Mouse (Mus musculus): ENCODE results near the gene Arhgap20.

DNA sequence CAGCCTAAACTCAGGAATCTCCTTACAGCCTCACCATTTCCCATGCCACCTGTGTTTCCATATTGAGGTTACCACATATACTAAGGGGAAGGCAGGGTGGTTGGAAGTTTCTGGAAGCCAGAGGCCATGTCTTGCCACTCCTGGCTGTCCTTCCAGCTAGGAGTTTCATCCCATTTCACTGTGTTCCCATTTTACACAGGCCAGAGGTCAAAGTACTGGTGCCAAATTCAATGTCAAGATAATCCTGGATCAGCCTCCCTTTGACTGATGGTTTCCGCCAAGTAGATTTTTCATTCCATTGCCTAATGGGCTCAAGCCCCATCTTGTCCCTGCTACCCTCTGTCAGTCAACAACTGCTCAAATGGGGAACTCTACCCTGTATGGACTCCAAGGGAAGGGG, 127.8 kb downstream of the Arhgap20 start:
- TF ChIP-seq CTCF (IDR thresholded peaks at IDR 0.05; ENCODE audit: low read depth) = no peak
- TF ChIP-seq EP300 (IDR thresholded peaks at IDR 0.05; ENCODE audit: low read depth) = no peak
